Mouse (Mus musculus) right cerebral cortex, postnatal 4 days (tissue): ENCODE data around the gene Gm17268.

Source experiments
- DNase-seq: peaks from one replicate; pipeline ENCODE4 v3.0.0-alpha.2; 2022

Gene Gm17268

GRCm38 (mm10) chr11:82030171-82030570 is 8.2 kb downstream of the Gm17268 start:
- DNase-seq, result no peak

DNA sequence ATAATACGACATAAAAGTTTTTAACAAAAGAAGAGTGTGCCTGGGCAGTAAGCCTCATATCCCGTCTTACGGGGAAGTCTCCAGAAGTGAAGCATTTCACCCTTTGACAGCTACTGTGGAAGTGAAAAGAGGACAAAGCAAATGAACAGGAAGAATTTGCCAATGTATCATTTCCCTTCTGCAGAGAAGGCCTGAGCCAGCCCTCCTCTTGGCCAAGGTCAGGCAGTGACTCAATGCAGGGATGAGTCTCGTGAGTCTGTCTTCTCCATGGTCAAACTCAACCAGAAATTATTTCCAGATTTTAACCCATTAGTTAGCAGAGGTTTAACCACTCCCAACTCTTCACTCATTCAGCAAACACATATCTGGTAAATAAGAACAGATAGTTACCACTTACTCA is 14.6 kb downstream of the Gm17268 start:
- DNase-seq, result no peak

- no peak for DNase-seq
Observed at GRCm38 (mm10) chr11:82022504-82023056, 15.8 kb downstream of the Gm17268 start.

DNA sequence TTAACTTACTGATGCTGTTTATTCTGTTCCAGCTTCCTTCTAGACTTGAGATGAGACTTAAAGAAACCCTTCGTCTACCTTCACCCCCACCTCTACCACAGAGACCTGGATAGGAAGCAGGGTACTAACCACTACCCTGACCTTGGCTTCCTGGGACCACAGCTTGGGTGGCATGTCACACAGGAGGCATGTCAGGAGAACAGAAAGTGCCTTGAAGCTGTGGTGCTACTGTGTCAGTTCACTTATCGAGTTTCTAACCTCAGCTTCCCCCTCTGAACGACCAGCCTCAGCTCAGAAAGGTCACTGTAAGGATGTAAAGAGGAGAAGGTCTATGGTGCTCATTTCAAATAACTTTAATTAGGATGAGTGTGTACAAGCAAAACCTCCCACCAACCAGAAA is 17.0 kb downstream of the Gm17268 start:
- DNase-seq, result no peak

DNA sequence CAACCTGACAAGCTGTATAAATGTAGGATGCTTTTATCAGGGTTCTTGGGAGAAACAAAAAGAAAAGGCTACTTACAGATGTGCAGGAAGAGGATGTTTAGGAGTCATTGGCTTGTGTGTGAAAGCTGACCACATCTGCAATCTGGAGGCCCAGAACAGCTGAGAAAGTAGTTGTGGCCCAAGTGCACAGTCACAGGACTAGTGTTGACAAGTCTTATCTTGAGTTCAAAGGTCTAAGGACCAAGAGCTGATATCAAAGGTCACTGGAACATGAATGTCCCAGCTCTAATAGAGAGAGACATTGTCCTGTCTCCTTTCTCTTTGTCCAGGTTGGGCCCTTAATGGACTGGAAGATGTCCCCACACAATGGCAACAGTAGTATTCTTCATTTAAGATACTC is 18.6 kb downstream of the Gm17268 start:
- DNase-seq, result no peak

GRCm38 (mm10) chr11:82019389-82019788 is 19.0 kb downstream of the Gm17268 start:
- DNase-seq, result no peak

DNA sequence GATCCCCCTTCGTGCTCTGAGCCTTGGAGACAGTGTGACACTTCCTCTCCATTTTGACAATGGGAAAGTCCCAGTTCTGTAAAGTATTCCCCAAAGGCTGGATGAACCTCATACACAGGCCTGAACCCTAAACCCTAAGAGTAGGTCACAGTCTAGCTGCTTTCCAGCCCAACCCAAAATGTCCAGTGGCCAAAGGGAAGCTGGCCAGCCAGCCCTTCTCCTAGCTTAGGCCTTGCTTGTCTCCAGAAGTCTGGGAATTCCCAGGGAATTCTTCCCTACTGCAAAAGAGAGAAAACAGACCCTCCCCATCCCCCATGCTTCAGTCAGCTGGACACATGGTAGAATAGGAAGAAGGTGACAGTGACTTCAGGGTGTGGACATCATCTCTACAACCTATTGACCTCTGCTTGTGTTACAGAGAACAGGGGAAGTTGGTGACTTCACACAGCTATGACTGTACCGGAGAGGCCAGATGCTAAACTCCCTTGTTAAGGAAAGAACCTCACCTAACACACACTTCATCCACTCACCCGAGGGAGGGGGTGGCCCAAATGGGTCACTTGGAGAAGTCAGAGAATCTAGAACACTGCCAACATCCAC is 22.1 kb downstream of the Gm17268 start:
- DNase-seq, result no peak

DNA sequence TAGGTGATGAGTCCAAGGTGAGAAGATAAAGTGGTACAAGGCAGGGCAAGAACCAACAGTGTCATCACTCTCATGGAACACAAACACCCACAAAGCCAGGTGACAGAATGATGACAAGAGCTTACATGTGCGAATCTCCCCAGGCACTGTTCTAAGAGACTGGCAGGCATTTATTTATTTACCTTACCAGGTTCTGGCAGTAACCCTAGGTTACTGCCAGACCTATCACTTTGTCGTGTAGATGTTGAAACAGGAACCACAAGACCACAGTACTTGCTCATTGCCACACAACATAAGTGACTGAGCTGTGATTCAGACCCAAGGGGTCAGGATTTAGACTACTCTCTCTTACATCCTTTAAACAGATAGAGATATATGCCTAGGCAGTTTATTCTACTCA is 23.3 kb downstream of the Gm17268 start:
- DNase-seq, result no peak

GRCm38 (mm10) chr11:82013756-82014155 is 24.6 kb downstream of the Gm17268 start:
- no peak for DNase-seq

- no peak for DNase-seq
Observed at GRCm38 (mm10) chr11:82011411-82012193, 26.8 kb downstream of the Gm17268 start.

- DNase-seq, result no peak
Observed at GRCm38 (mm10) chr11:82010115-82010514, 28.2 kb downstream of the Gm17268 start.

DNA sequence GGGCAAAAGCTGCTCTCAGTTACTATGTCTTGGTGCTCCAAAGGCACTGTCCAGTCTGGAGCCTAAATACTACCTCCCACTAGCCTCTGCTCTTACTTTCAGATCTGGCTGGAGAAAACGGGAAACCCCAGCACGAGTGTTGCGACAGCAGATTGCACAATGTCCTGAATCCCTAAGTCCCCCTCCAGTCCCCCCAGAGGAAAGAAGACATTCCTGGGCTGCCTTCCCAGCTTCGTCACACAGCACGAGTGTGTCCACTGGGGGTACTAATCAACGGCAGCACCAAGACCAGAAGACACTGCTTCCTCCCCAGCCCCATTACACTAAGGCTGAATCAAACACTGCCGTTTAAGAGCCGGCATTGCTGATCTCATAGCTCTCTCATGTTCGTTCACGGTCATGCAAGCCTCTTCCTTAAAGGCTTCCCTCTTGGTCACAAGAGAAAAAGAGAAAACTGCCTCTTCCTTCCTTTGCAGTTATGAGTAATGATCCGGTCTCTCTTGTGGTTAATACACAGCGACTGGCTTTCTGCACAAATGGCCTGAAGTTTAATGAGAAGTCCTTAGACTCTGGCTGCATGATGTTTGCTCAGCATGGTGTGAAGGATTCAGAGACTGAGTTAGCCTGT is 31.5 kb downstream of the Gm17268 start:
- DNase-seq, result no peak

- DNase-seq, result no peak
Observed at GRCm38 (mm10) chr11:82004810-82005209, 33.6 kb downstream of the Gm17268 start.

GRCm38 (mm10) chr11:82000581-82000980 is 37.8 kb downstream of the Gm17268 start:
- no peak for DNase-seq

GRCm38 (mm10) chr11:81999469-81999868 is 38.9 kb downstream of the Gm17268 start:
- no peak for DNase-seq

DNA sequence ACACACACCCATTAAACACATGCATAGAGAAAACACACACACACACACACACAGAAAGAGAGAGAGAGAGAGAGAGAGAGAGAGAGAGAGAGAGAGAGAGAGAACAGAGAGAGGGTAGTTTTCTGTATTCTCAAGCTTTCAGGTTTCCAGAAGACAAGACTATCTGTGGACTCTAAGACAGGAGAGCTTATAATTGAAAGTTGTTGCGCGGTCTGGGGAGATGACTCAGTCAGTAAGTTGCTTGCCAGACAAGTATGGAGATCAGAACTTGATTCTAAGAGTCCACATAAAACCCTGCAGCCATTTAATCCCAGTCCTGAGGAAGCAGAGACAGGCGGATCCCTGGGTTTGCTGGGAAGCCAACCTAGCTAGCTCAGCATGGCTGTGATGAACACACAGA is 39.7 kb downstream of the Gm17268 start:
- no peak for DNase-seq

- DNase-seq, result no peak
Observed at GRCm38 (mm10) chr11:81997085-81997484, 41.3 kb downstream of the Gm17268 start.

GRCm38 (mm10) chr11:81996172-81996841 is 42.1 kb downstream of the Gm17268 start:
- DNase-seq, result peak; percentile 81

DNA sequence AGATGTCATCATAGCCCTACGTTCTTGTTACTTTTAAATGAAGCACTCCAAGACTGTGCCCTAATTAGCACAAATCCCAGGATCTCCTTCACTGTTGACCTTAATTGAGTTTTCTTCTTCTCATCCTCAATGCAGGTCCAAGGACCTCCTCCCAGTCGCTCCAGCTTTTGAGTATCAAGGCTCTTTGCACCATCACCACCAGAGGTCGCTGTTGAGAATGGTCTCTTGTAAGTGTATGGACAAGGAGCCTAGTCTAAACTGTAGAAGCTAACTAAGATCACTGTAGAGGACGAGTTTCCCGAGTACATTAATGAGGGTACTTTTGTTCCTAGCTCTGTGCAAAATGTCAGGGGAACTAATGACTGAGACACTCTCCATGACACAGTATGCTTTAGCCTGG is 55.2 kb downstream of the Gm17268 start:
- DNase-seq, result peak; percentile 62

DNA sequence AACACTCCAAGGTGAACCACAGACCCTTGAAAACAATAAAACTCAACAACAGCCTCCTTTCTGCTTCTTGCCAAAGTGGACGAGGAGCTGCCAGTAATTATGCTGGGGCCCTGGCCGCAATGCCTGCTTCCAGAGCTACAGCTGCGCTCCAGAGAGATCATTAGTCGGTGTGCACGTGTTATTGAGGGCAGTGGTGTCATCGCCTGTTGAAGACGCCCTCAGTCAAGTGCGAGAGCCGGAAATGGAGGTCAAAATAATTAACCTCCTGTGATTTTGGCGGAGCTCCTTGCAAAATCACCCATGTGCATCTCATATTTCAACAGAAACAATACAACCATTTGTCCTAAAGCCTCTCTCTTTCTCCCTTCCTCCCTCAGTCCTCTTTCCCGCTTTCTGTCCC is 56.2 kb downstream of the Gm17268 start:
- DNase-seq, result no peak
